Mouse (Mus musculus): ENCODE measurements at regions not wholly inside any gene's neighbourhood (a gene's known extent, or its start where the extent isn't known, plus 50 kb on each side); places are given as distances from the start of the nearest gene placed in this dataset.
"Not testable (repeated sequence)": the region's sequence is repeated elsewhere in the genome, so short reads cannot be mapped to it uniquely, and the experiment has no call there.

- no peak for ATAC-seq (ENCODE audit: borderline replicate concordance, extremely low read depth, low FRiP score, low TSS enrichment)
- no peaks in the 10 kb centered on the region for H3K36me3 ChIP-seq
- WGBS = 77% methylated on average over 3 of the region's 3 CpGs
- H3K9me3 ChIP-seq = no peaks in the 10 kb centered on the region
- H3K4me2 ChIP-seq = no peak overlapping the region
- H3K4me1 ChIP-seq = no peaks in the 10 kb centered on the region
- no peak overlapping the region for H3K9ac ChIP-seq
- no peaks in the 10 kb centered on the region for H3K27me3 ChIP-seq
- no peak overlapping the region for H3K27ac ChIP-seq
- H3K4me3 ChIP-seq = no peak overlapping the region
Measured at GRCm38 (mm10) chr11:45365343-45365742, 486.5 kb upstream of the Clint1 start.

GRCm38 (mm10) chr11:45389243-45390146, 462.4 kb upstream of the Clint1 start:
- Histone ChIP-seq H3K27ac (no peak overlapping the region), H3K4me1 (no peaks in the 10 kb centered on the region), H3K9me3 (no peaks in the 10 kb centered on the region), H3K36me3 (no peaks in the 10 kb centered on the region), H3K4me3 (no peak overlapping the region), H3K9ac (no peak overlapping the region), H3K27me3 (no peaks in the 10 kb centered on the region), H3K4me2 (no peak overlapping the region)
- ATAC-seq (ENCODE audit: borderline replicate concordance, extremely low read depth, low FRiP score, low TSS enrichment) = no peak
- WGBS = 73% methylated on average over 11 of the region's 11 CpGs

DNA sequence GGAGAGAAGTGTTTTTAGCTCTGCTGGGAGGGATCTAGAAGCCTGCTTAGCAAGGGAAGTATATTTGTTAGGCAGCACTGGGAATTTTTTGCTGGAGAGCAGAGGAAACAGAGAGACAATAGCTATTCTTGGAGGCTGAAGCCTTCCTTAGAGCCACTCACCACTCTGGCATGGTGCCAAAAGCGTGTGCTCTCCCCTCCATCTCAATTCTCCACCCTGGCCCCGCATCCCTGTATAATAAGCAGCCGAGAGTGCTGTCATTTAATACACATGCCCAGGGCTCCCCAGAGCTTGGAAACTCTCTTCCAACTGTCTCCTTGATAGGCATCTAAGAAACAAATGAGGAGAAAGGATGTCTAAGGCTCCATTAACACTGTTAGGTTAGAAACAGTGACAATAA, 455.8 kb upstream of the Clint1 start:
- no peak overlapping the region for H3K4me3 ChIP-seq
- no peaks in the 10 kb centered on the region for H3K9me3 ChIP-seq
- H3K4me1 ChIP-seq = no peaks in the 10 kb centered on the region
- H3K27me3 ChIP-seq = no peaks in the 10 kb centered on the region
- 5% methylated on average over 3 of the region's 3 CpGs for WGBS
- H3K4me2 ChIP-seq = no peak overlapping the region
- H3K27ac ChIP-seq = no peak overlapping the region
- ATAC-seq (ENCODE audit: borderline replicate concordance, extremely low read depth, low FRiP score, low TSS enrichment) = no peak
- H3K36me3 ChIP-seq = no peaks in the 10 kb centered on the region
- H3K9ac ChIP-seq = no peak overlapping the region

DNA sequence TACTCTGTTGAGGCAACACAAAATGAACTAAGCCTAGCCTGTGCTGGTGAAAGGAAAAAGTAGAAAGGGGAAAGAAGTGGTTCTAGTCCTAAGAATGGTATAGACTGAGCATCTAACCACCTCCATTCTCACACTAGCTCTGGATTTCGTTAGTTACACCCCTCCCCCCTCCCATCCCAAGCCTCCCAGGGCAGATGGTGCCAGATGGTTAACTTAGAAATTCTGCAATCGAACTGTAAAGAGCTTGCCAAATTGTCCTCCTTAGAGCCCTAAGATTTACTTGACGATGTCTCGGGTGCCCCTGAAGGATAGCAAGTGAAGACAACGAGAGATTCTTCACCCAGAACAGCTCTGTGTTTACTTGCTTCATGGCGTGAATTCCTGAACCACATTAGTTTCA, 453.7 kb upstream of the Clint1 start:
- H3K9me3 ChIP-seq = no peaks in the 10 kb centered on the region
- no peaks in the 10 kb centered on the region for H3K4me1 ChIP-seq
- no peaks in the 10 kb centered on the region for H3K36me3 ChIP-seq
- H3K4me2 ChIP-seq = no peak overlapping the region
- no peak overlapping the region for H3K4me3 ChIP-seq
- WGBS = 52% methylated on average over 6 of the region's 6 CpGs
- no peaks in the 10 kb centered on the region for H3K27me3 ChIP-seq
- no peak for ATAC-seq (ENCODE audit: borderline replicate concordance, extremely low read depth, low FRiP score, low TSS enrichment)
- H3K9ac ChIP-seq = no peak overlapping the region
- no peak overlapping the region for H3K27ac ChIP-seq

- WGBS = 23% methylated on average over 10 of the region's 10 CpGs
- H3K4me3 ChIP-seq = no peak overlapping the region
- no peak overlapping the region for H3K27ac ChIP-seq
- no peak overlapping the region for H3K9ac ChIP-seq
- ATAC-seq (ENCODE audit: borderline replicate concordance, extremely low read depth, low FRiP score, low TSS enrichment) = no peak
- H3K9me3 ChIP-seq = no peaks in the 10 kb centered on the region
- no peaks in the 10 kb centered on the region for H3K36me3 ChIP-seq
- no peak overlapping the region for H3K4me2 ChIP-seq
- no peaks in the 10 kb centered on the region for H3K4me1 ChIP-seq
- no peaks in the 10 kb centered on the region for H3K27me3 ChIP-seq
Measured at GRCm38 (mm10) chr11:45404377-45405029, 447.3 kb upstream of the Clint1 start.

- not testable (repeated sequence) for H3K4me1 ChIP-seq; ATAC-seq (ENCODE audit: borderline replicate concordance, extremely low read depth, low FRiP score, low TSS enrichment); H3K9ac ChIP-seq; H3K36me3 ChIP-seq; H3K4me2 ChIP-seq; H3K27ac ChIP-seq; H3K27me3 ChIP-seq; H3K9me3 ChIP-seq; H3K4me3 ChIP-seq
Measured at GRCm38 (mm10) chr11:45424066-45424465, 427.8 kb upstream of the Clint1 start.

GRCm38 (mm10) chr11:45440937-45441720, 410.7 kb upstream of the Clint1 start:
- ATAC-seq (ENCODE audit: borderline replicate concordance, extremely low read depth, low FRiP score, low TSS enrichment) = no peak
- 57% methylated on average over 3 of the region's 3 CpGs for WGBS
- H3K36me3 ChIP-seq = no peaks in the 10 kb centered on the region
- no peaks in the 10 kb centered on the region for H3K4me1 ChIP-seq
- H3K4me2 ChIP-seq = no peak overlapping the region
- H3K9me3 ChIP-seq = no peaks in the 10 kb centered on the region
- H3K27ac ChIP-seq = no peak overlapping the region
- no peaks in the 10 kb centered on the region for H3K27me3 ChIP-seq
- H3K4me3 ChIP-seq = no peak overlapping the region
- no peak overlapping the region for H3K9ac ChIP-seq

DNA sequence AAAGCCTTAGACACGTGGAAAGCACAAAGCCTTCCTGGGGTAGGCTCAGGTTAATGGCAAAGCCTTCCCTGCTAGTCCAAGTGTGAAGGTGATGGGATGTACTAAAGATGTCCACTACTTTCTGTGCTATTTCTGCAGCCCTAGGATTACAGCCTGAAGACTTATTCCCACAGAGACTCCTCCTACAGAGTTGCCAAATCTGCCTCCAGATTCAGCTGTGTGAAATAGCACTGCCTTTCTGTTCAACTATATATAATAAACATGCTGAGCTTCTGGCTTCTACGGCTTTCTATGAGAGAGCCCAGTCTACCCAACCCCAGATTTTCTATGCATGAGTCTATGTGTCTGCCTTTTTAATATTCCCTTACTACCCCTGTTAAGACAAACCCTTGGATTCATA, 405.3 kb upstream of the Clint1 start:
- Histone ChIP-seq H3K9ac (no peak overlapping the region), H3K4me2 (no peak overlapping the region), H3K36me3 (no peaks in the 10 kb centered on the region), H3K4me3 (no peak overlapping the region), H3K27me3 (no peaks in the 10 kb centered on the region), H3K9me3 (no peaks in the 10 kb centered on the region), H3K4me1 (no peaks in the 10 kb centered on the region), H3K27ac (no peak overlapping the region)
- ATAC-seq (ENCODE audit: borderline replicate concordance, extremely low read depth, low FRiP score, low TSS enrichment) = no peak
- 74% methylated on average over 2 of the region's 2 CpGs for WGBS

DNA sequence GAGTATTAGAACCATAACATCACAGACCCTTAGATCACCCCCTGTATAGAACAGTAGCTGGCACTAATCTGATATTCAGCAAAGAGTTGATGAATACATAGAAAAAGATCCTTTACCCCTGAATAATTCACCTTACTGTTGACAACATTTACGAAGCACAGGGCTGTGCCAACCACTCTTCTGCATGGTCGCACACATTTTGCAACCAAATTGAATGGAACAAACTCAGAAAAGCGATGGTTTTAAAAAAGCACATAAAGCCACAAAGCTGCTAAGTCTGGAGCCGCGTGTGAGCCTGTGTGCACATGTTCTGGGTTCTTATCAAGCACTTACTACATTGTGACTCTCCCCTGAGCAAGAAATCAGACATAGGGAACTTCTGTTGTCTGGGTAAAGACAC, 397.6 kb upstream of the Clint1 start:
- 90% methylated on average over 5 of the region's 5 CpGs for WGBS
- ATAC-seq (ENCODE audit: borderline replicate concordance, extremely low read depth, low FRiP score, low TSS enrichment) = no peak
- H3K27me3 ChIP-seq = no peaks in the 10 kb centered on the region
- no peaks in the 10 kb centered on the region for H3K9me3 ChIP-seq
- no peaks in the 10 kb centered on the region for H3K36me3 ChIP-seq
- peaks cover 5% of the 10 kb centered on the region; the same call in 1 of the 2 replicates for H3K4me1 ChIP-seq
- H3K27ac ChIP-seq = no peak overlapping the region
- no peak overlapping the region for H3K4me2 ChIP-seq
- no peak overlapping the region for H3K4me3 ChIP-seq
- no peak overlapping the region for H3K9ac ChIP-seq

GRCm38 (mm10) chr11:45454933-45455332, 396.9 kb upstream of the Clint1 start:
- Histone ChIP-seq H3K36me3 (no peaks in the 10 kb centered on the region), H3K4me1 (peaks cover 5% of the 10 kb centered on the region; the same call in 1 of the 2 replicates), H3K9ac (no peak overlapping the region), H3K4me2 (no peak overlapping the region), H3K27ac (no peak overlapping the region), H3K9me3 (no peaks in the 10 kb centered on the region), H3K27me3 (no peaks in the 10 kb centered on the region), H3K4me3 (no peak overlapping the region)
- 65% methylated on average over 3 of the region's 3 CpGs for WGBS
- no peak for ATAC-seq (ENCODE audit: borderline replicate concordance, extremely low read depth, low FRiP score, low TSS enrichment)

DNA sequence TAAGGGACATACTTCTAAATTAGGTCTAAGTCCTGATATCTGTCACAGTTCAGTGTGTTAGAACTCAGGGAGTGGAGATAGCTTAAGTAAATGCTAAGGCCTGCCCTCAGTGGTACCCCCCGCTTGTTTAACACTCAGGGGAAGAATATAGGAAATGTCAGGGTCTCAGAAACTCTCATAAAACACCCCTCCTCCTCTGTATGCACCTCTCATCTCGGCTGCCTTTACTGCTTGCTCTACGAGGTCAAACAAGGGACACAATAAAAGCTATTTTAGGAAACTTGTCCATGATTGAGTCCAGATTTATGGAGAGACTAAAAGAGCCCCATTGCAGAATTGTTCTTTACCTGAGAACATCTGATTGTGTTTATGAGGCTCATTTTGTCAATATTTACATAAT, 395.1 kb upstream of the Clint1 start:
- Histone ChIP-seq H3K27ac (no peak overlapping the region), H3K9ac (no peak overlapping the region), H3K9me3 (no peaks in the 10 kb centered on the region), H3K4me3 (no peak overlapping the region), H3K36me3 (no peaks in the 10 kb centered on the region), H3K4me1 (peaks cover 5% of the 10 kb centered on the region; the same call in 1 of the 2 replicates), H3K4me2 (no peak overlapping the region), H3K27me3 (no peaks in the 10 kb centered on the region)
- ATAC-seq (ENCODE audit: borderline replicate concordance, extremely low read depth, low FRiP score, low TSS enrichment) = no peak
- 23% methylated on average over 3 of the region's 3 CpGs for WGBS

- Histone ChIP-seq H3K9ac (no peak overlapping the region), H3K27ac (no peak overlapping the region), H3K4me2 (no peak overlapping the region), H3K36me3 (no peaks in the 10 kb centered on the region), H3K27me3 (no peaks in the 10 kb centered on the region), H3K4me1 (peaks cover 5% of the 10 kb centered on the region; the same call in 1 of the 2 replicates), H3K9me3 (no peaks in the 10 kb centered on the region), H3K4me3 (no peak overlapping the region)
- 57% methylated on average over 4 of the region's 4 CpGs for WGBS
- no peak for ATAC-seq (ENCODE audit: borderline replicate concordance, extremely low read depth, low FRiP score, low TSS enrichment)
Measured at GRCm38 (mm10) chr11:45457597-45457996, 394.3 kb upstream of the Clint1 start.
